Mouse (Mus musculus): ENCODE results near the gene P2ry2. TPM values are rescaled to one million over a fixed set of nuclear protein-coding genes. Genes with fewer than 3 reads are reported as not detected.

P2ry2 gene
- polyA plus RNA-seq, 1 experiment from 2014 or later, result 0.89 TPM

Other genes starting within 250 kb of the P2ry2 start
- gene Relt, start 149.4 kb downstream of the P2ry2 start, polyA plus RNA-seq (2016; fragmentation: Nextera tagmentation; extraction: Ambion mirVana), result 3.6 and 4.8 TPM in 2 replicates
- gene Arhgef17, start 80.8 kb downstream of the P2ry2 start, polyA plus RNA-seq (2016; fragmentation: Nextera tagmentation; extraction: Ambion mirVana), result 6.7 and 8.2 TPM in 2 replicates
- gene P2ry6, start 38.2 kb downstream of the P2ry2 start, polyA plus RNA-seq (2016; fragmentation: Nextera tagmentation; extraction: Ambion mirVana), result 2.3 and 3.3 TPM in 2 replicates
- gene Fchsd2, start 80.0 kb upstream of the P2ry2 start, polyA plus RNA-seq (2016; fragmentation: Nextera tagmentation; extraction: Ambion mirVana), result 18.5 and 20.9 TPM in 2 replicates

Measured in hindbrain, embryonic 10.5 days (tissue).